Mouse (Mus musculus) lung, adult 2 months (tissue): ENCODE results near the gene Skap1. TPM values are rescaled to one million over a fixed set of nuclear protein-coding genes. Genes with fewer than 3 reads are reported as not detected.

Experiments
- DNase-seq: peaks from one replicate; pipeline ENCODE4 v3.0.0; 2022
- H3K4me1 ChIP-seq: fragments of 200-500 bp; 2 replicates; pipeline ENCODE4 v1.6.1; 2011; ENCODE audit warnings: low read length; ENCODE audit not compliant: control insufficient read depth, insufficient read depth
- H3K4me3 ChIP-seq: fragments of 200-500 bp; replicated peaks from 2 replicates; pipeline ENCODE3; 2011; ENCODE audit warnings: low read depth, mild to moderate bottlenecking, control low read depth, low read length; ENCODE audit errors: extremely low read depth
- CTCF ChIP-seq: fragments of 200-500 bp; IDR thresholded peaks from 2 replicates; pipeline ENCODE4 v1.5.1; 2011; ENCODE audit warnings: mild to moderate bottlenecking, low read length, control low read depth; ENCODE audit not compliant: insufficient read depth
- POLR2A ChIP-seq: fragments of 200-500 bp; IDR thresholded peaks from 2 replicates; pipeline ENCODE4 v1.6.1; 2011; ENCODE audit warnings: low read depth, mild to moderate bottlenecking, control low read depth, low read length, borderline replicate concordance; ENCODE audit errors: extremely low read depth
- WGBS: fragments of 180-500 bp; shearing (Covaris S2); methylation state at CpG from one replicate; pipeline ENCODE4 v1.1.7; 2018; 5-methylcytosine and 5-hydroxymethylcytosine counted together
- polyA plus RNA-seq: library from polyadenylated mRNA; depleted of rRNA; stranded (reverse); fragments of >200 nt; gene quantifications from 2 replicates; pipeline ENCODE4 v1.2.3, GENCODE M21; 2012; rRNA removed

The Skap1 gene
- polyA plus RNA-seq, 1 experiment, result 2.2 TPM

DNA sequence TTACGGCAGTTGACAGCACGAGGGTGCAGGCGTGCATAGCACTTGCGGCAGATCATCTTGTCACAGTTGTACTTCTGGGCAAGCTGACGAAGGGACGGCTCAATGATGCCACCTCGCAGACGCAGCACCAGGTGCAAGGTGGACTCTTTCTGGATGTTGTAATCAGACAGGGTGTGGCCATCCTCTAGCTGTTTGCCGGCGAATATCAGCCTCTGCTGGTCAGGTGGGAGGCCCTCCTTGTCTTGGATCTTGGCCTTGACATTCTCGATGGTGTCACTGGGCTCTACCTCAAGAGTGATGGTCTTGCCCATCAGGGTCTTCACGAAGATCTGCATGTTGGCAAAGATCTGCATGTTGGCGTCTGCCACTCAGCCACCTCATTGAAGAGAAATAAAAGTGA lies 331.1 kb downstream of the Skap1 start:
- DNase-seq, result no peak
- TF ChIP-seq POLR2A (no peak), CTCF (no peak)

DNA sequence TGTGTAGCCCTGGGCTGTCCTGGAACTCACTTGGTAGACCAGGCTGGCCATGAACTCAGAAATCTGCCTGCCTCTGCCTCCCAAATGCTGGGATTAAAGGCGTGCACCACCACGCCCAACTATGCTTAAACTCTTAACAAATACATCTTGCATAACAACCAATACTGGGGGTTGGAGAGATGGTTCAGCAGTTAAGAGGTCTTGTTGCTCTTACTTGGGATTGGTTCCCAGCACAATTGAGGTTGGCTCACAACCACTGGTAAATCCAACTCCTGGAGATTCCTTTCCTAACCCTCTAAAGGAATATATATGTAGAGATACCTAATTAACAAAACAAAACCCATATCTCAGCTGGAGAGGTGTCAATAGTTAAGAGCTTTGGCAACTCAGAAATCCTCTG lies 331.7 kb downstream of the Skap1 start:
- H3K4me3 ChIP-seq, result no peak overlapping the region
- TF ChIP-seq CTCF, result no peak
- TF ChIP-seq POLR2A, result no peak
- no peak for DNase-seq
- H3K4me1 ChIP-seq, result 0 out of 2 replicates have a peak, but pooled peaks cover 3% of the 10 kb centered on the region
- WGBS, result 77% methylated on average over 2 of the region's 2 CpGs

More for the DNA sequence above, 331.1 kb downstream of the Skap1 start:
- no peak overlapping the region for H3K4me3 ChIP-seq
- WGBS, result 84% methylated on average over 13 of the region's 13 CpGs
- peaks cover 6% of the 10 kb centered on the region; the same call in 1 of the 2 replicates for H3K4me1 ChIP-seq

DNA sequence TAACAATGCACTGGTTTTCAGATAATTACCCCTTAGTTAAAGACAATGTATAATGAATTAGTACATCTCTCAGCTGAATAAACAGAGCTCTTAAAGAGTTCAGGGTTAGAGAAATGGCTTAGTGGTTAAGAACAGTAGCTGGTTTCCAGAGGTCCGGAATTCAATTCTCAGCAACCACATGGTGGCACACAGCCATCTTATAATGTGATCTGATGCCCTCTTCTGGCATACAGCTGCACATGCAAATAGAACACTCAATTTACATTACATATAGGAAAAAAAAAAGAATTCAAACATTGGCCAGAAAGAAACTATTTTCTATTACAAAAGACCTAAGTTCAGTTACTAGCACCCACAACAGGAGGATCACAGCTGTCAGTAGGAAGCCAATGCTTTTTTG lies 332.2 kb downstream of the Skap1 start:
- 16% methylated on average over 1 of the region's 1 CpGs for WGBS
- Histone ChIP-seq H3K4me3 (no peak overlapping the region), H3K4me1 (0 out of 2 replicates have a peak, but pooled peaks cover 3% of the 10 kb centered on the region)
- no peak for DNase-seq
- TF ChIP-seq POLR2A, result no peak
- TF ChIP-seq CTCF, result 0 out of 2 replicates have a peak, but pooled peaks have one; percentile 9

DNA sequence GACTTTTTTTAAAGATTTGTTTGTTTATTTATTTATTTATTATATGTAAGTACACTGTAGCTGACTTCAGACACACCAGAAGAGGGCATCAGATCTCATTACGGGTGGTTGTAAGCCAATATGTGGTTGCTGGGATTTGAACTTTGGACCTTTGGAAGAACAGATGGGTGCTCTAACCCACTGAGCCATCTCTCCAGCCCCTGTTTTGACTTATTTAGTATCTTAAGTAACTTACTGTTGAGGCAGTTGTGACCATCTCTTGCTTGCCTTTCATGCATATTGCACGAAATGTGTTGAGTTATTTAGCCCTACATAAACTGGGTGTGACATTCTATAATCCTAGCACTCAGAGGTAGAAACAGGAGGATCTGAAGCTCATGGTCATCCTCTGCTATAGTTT lies 335.1 kb downstream of the Skap1 start:
- DNase-seq, result no peak
- 91% methylated on average over 2 of the region's 2 CpGs for WGBS
- TF ChIP-seq CTCF, result no peak
- no peak for TF ChIP-seq POLR2A
- Histone ChIP-seq H3K4me1 (0 out of 2 replicates have a peak, but pooled peaks cover 3% of the 10 kb centered on the region), H3K4me3 (no peak overlapping the region)

DNA sequence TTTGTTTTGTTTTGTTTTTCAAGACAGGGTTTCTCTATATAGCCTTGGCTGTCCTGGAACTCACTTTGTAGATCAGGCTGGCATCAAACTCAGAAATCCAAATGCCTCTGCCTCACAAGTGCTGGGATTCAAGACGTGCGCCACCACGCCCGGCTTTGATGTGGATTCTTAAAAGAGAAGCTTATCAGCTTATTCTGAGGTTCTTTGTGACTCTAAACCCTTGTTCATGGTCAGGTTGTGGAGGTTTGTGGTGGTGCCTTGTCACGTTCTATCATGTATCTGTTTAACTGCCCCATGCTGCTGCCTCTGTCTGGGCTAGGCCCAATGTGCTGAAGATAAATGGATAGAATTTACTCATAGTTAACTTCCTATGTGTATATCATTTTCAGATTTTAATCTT lies 341.2 kb downstream of the Skap1 start:
- 80% methylated on average over 5 of the region's 5 CpGs for WGBS
- no peak overlapping the region for H3K4me3 ChIP-seq
- no peak for TF ChIP-seq CTCF

DNA sequence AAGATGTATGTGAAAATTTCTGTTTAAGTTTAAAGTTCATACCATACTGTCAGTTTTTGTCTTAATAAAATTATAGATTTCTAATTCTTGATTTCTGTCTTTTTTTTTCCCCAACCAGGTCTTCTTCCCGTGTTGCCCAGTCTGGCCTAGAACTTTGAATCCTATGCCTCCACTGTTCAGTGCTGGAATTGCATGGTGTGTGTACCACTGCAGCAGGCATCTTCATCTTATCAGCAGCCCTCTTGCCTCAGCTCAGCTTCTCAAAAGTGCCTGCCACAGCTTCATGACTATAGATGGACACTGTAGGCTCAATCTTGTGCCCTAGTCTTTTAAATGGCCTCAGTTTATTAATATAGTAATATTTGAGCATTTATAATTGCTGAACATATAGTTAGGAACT lies 343.7 kb downstream of the Skap1 start:
- H3K4me1 ChIP-seq, result no peaks in the 10 kb centered on the region
- WGBS, result 28% methylated on average over 1 of the region's 1 CpGs
- TF ChIP-seq POLR2A (no peak), CTCF (no peak)
- no peak overlapping the region for H3K4me3 ChIP-seq
- DNase-seq, result no peak

More for the DNA sequence above, 341.2 kb downstream of the Skap1 start:
- no peak for DNase-seq
- H3K4me1 ChIP-seq, result no peaks in the 10 kb centered on the region

Other genes starting within 250 kb of the Skap1 start
- gene Hoxb9, start 193.1 kb upstream of the Skap1 start, polyA plus RNA-seq, result 0.14 TPM in 1 of 2 replicates, not detected in the other
- gene Hoxb8, start 182.7 kb upstream of the Skap1 start, polyA plus RNA-seq, result 0.18 and 0.44 TPM in 2 replicates
- gene Hoxb7, start 178.0 kb upstream of the Skap1 start, polyA plus RNA-seq, result 0.52 and 1.1 TPM in 2 replicates
- 8.1 and 8.2 TPM in 2 replicates for gene Hoxb6, start 172.1 kb upstream of the Skap1 start, polyA plus RNA-seq
- 12.1 and 15.6 TPM in 2 replicates for gene Hoxb5, start 161.3 kb upstream of the Skap1 start, polyA plus RNA-seq
- gene Hoxb4, start 146.3 kb upstream of the Skap1 start, polyA plus RNA-seq, result 9.9 and 12.5 TPM in 2 replicates
- 11.0 and 13.2 TPM in 2 replicates for gene Hoxb3, start 141.3 kb upstream of the Skap1 start, polyA plus RNA-seq
- 19.7 and 24.7 TPM in 2 replicates for gene Hoxb2, start 114.1 kb upstream of the Skap1 start, polyA plus RNA-seq
- gene Hoxb1, start 98.8 kb upstream of the Skap1 start, polyA plus RNA-seq, result not detected in 2 replicates